Mouse (Mus musculus) forebrain, embryonic 16.5 days (tissue): ENCODE results near the gene Gm29094. TPM values are rescaled to one million over a fixed set of nuclear protein-coding genes. Genes with fewer than 3 reads are reported as not detected.
"Not testable (repeated sequence)": the region's sequence is repeated elsewhere in the genome, so short reads cannot be mapped to it uniquely, and the experiment has no call there.

Source experiments
- ATAC-seq: fragments of 200-750 bp; cut with Nextera tagmentation; 2 replicates; pipeline ENCODE4 v1.8.0; 2017; ENCODE audit warnings: mild to moderate bottlenecking, moderate library complexity
- H3K27ac ChIP-seq: fragments of 300-500 bp; sonication (generic); 2 replicates; pipeline ENCODE4 v1.5.1; 2014; ENCODE audit warnings: low read length, control low read depth
- H3K27me3 ChIP-seq: fragments of 300-500 bp; sonication (generic); replicated peaks from 2 replicates; pipeline ENCODE4 v1.6.1; 2014; ENCODE audit warnings: low read length; ENCODE audit not compliant: control insufficient read depth, insufficient read depth
- H3K36me3 ChIP-seq: fragments of 300-500 bp; sonication (generic); 2 replicates; pipeline ENCODE4 v1.6.1; 2014; ENCODE audit not compliant: control insufficient read depth, insufficient read depth
- H3K4me1 ChIP-seq: fragments of 300-500 bp; sonication (generic); replicated peaks from 2 replicates; pipeline ENCODE4 v1.6.1; 2014; ENCODE audit warnings: low read length; ENCODE audit not compliant: control insufficient read depth, insufficient read depth
- H3K4me2 ChIP-seq: fragments of 300-500 bp; sonication (generic); 2 replicates; pipeline ENCODE4 v1.6.1; 2014; ENCODE audit warnings: mild to moderate bottlenecking, low read length, control low read depth
- H3K4me3 ChIP-seq: fragments of 300-500 bp; sonication (generic); replicated peaks from 2 replicates; pipeline ENCODE4 v1.5.1; 2014; ENCODE audit warnings: mild to moderate bottlenecking, low read length, control low read depth
- H3K9ac ChIP-seq: fragments of 300-500 bp; sonication (generic); replicated peaks from 2 replicates; pipeline ENCODE4 v1.6.1; 2014; ENCODE audit warnings: low read depth, low read length, control low read depth
- H3K9me3 ChIP-seq: fragments of 300-500 bp; sonication (generic); 2 replicates; pipeline ENCODE4 v1.6.1; 2016; ENCODE audit warnings: low read length; ENCODE audit not compliant: control insufficient read depth
- WGBS: fragments of 180-500 bp; shearing (Covaris S2); extraction: QIAGEN DNeasy Blood & Tissue Kit; methylation state at CpG from one replicate; pipeline ENCODE4 v1.1.7; 2014; 5-methylcytosine and 5-hydroxymethylcytosine counted together
- polyA plus RNA-seq: library from polyadenylated mRNA; unstranded; fragments of >200 nt; fragmentation: Nextera tagmentation; extraction: Ambion mirVana; gene quantifications from 2 replicates; pipeline ENCODE4 v1.2.1, GENCODE M21; 2015

Gm29094 gene
- polyA plus RNA-seq, 1 experiment from 2014 or later = not detected

DNA sequence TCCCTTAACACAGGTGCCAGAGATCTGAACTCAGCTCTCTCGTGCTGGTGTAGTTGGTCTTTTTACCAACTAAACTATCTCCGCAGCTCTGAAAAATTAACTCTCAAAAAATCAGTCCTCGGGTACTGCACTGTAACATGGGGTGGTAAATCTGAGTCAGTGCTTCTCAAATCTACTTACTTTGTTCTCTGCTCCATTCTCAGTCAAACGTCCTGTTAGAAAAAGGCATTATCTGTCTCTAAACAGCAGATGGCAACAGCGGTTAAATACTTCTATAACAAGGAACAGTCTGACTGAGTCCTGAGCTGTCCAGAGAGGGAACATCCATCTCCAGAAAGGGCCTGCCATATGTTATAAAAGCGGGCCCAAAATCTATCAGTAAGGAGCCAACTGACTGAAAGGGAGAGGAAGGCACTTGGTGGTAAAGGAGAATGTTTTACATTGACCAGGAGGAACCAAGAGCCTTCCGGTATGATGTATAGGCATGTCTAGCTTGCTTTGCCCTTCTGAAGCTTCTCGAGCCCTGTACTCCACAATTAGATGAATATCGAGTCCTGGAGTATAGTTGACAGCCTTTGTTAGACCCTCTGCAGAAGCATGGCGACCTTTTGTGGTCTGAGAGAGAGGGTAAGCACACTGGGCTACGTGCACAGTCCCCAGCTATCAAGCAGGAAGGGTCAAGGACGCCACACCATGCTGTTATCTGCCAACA lies 11.3 kb downstream of the Gm29094 start, which contains the start of gene Mthfs:
Gene Mthfs (plus strand): TSS at position 324 of the 712 bp plus-strand sequence.
- peak within 1 kb of the TSS; percentile 69 for H3K27ac ChIP-seq
- peak within 1 kb of the TSS; percentile 33 for H3K4me3 ChIP-seq
- H3K9ac ChIP-seq = peak within 1 kb of the TSS; percentile 46; the same call in 1 of the 2 replicates
- not testable (repeated sequence) for H3K9me3 ChIP-seq, H3K27me3 ChIP-seq, H3K36me3 ChIP-seq, H3K4me1 ChIP-seq
- WGBS = 27% methylated on average over 9 of the region's 12 CpGs
- ATAC-seq = peak; percentile 73
- H3K4me2 ChIP-seq = peak within 1 kb of the TSS; percentile 45

- 12% methylated on average over 5 of the region's 44 CpGs for WGBS
- not testable (repeated sequence) for H3K9ac ChIP-seq, H3K27ac ChIP-seq, H3K27me3 ChIP-seq, H3K4me1 ChIP-seq, H3K9me3 ChIP-seq, H3K36me3 ChIP-seq
- peak; percentile 95 for ATAC-seq
- H3K4me2 ChIP-seq = peak overlapping the region; percentile 42
- H3K4me3 ChIP-seq = peak overlapping the region; percentile 31
Measured at GRCm38 (mm10) chr9:89211065-89211858, 12.1 kb downstream of the Gm29094 start.

DNA sequence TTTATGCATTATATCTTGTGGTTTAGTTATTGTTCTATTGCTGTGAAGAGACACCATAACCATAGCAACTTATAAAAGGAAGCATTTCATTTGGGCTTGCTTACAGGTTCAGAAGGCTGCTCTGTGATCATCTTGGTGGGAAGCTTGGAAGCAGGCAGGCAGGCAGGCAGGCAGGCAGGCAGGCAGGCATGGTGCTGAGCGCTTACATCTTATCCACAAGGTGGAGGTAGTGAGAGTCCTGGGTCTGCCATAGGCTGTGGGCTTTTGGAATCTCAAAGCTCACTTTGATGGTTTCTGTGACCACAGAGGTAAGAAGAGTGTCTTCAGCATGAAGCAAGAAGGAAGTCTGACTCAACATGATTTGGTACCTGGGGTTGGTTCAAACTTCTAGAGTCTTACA lies 13.2 kb downstream of the Gm29094 start:
- not testable (repeated sequence) for H3K9ac ChIP-seq, H3K4me1 ChIP-seq, H3K27ac ChIP-seq, H3K36me3 ChIP-seq, H3K4me3 ChIP-seq, H3K9me3 ChIP-seq, H3K27me3 ChIP-seq, H3K4me2 ChIP-seq
- ATAC-seq = 0 out of 2 replicates have a peak, but pooled peaks have one; percentile 9
- 38% methylated on average over 1 of the region's 1 CpGs for WGBS

- not testable (repeated sequence) for H3K27ac ChIP-seq, H3K36me3 ChIP-seq, H3K4me1 ChIP-seq, H3K4me2 ChIP-seq, H3K27me3 ChIP-seq, H3K4me3 ChIP-seq, ATAC-seq, H3K9ac ChIP-seq, H3K9me3 ChIP-seq
- WGBS = 90% methylated on average over 4 of the region's 4 CpGs
Measured at GRCm38 (mm10) chr9:89218174-89218573, 19.0 kb downstream of the Gm29094 start.

GRCm38 (mm10) chr9:89219668-89220067 lies 20.5 kb downstream of the Gm29094 start:
- H3K9ac ChIP-seq, H3K36me3 ChIP-seq, H3K27ac ChIP-seq, H3K27me3 ChIP-seq, H3K9me3 ChIP-seq, H3K4me1 ChIP-seq, ATAC-seq, H3K4me3 ChIP-seq, H3K4me2 ChIP-seq: not testable (repeated sequence)
- 94% methylated on average over 3 of the region's 4 CpGs for WGBS

DNA sequence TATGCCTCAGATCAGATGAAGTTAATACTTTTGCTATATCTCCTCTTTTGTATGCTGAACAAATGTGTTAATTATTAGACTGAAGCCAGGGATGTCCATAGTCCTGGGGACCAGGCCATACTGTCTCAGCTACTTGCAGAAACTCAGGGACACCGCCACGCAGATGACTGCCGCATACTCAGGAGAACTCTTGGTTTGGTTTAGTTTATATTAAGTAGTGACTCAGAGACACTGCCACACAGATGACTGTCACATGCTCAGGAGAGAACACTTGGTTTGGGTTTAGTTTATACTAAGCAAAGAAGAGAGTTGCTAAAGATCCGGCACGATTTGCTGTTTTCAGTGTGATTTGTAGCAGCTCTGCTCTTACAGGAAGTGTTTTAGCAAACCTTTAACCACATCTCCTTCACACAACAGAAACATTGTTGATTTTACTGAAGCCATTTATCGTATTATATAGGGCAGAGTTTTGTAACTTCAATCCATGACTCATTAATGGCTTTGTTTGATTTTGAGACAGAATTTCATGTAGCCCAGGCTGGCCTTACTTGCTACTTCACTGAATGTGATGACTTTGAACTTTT lies 21.6 kb downstream of the Gm29094 start:
- H3K27me3 ChIP-seq, H3K36me3 ChIP-seq, H3K4me3 ChIP-seq, H3K9ac ChIP-seq, H3K27ac ChIP-seq, H3K9me3 ChIP-seq, H3K4me1 ChIP-seq, H3K4me2 ChIP-seq, ATAC-seq: not testable (repeated sequence)
- 94% methylated on average over 6 of the region's 6 CpGs for WGBS

DNA sequence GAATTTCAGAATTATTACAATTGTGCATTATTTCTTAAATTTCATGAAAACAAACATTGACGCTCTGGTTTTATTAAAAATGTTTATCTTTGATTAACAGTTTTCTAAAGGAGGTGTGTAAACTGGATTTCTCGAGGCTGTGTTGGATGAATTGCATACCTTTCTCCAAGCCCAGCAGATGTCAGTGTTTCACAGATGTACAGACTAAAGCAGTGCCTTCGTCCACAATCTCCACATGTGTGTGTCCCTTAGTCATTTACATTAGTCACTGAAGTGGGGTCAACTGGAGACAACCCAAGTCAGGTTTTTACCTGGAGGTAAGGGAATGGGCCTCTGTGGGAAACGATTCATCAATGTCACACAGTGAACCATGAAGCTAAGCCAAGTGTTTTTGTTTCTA lies 26.9 kb downstream of the Gm29094 start:
- Histone ChIP-seq H3K27ac (no peak overlapping the region), H3K9ac (no peak overlapping the region), H3K27me3 (no peaks in the 10 kb centered on the region), H3K9me3 (no peaks in the 10 kb centered on the region), H3K4me2 (no peak overlapping the region), H3K4me1 (no peaks in the 10 kb centered on the region), H3K36me3 (no peaks in the 10 kb centered on the region), H3K4me3 (no peak overlapping the region)
- WGBS = 56% methylated on average over 4 of the region's 4 CpGs
- ATAC-seq = peak; percentile 67; the same call in 1 of the 2 replicates

- no peaks in the 10 kb centered on the region for H3K27me3 ChIP-seq
- no peak overlapping the region for H3K4me2 ChIP-seq
- H3K36me3 ChIP-seq = no peaks in the 10 kb centered on the region
- no peaks in the 10 kb centered on the region for H3K9me3 ChIP-seq
- H3K4me1 ChIP-seq = no peaks in the 10 kb centered on the region
- H3K27ac ChIP-seq = no peak overlapping the region
- no peak for ATAC-seq
- WGBS = 89% methylated on average over 7 of the region's 7 CpGs
- no peak overlapping the region for H3K9ac ChIP-seq
- no peak overlapping the region for H3K4me3 ChIP-seq
Measured at GRCm38 (mm10) chr9:89228122-89228521, 28.9 kb downstream of the Gm29094 start.

DNA sequence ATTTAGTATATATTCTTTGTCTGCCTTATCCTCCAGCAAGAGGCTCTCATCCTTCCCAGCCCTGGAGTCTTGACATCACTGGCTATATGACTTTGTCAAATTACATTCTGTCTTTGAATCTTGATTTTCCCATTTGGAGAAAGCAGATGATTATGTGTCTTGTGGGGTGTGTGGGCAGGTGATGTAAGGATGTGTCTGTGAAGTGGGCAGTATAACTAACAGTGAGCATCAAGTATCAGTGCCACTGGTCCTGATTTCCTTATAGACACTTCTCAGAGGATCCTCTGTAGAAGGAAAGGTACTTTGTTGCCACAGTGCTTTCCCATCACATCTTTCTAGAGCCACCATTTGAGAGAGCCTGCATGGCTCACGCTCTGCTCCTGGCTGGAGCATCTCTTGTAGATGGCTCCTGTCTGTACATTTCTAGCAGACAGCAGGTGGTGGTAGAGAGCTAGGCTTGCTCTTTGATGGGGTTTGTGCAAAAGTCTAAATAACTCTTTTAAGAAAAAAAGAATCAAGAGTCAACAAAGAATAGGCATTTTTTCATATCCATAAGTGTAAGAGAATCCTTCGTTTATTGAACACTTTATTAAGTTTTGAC lies 31.8 kb downstream of the Gm29094 start:
- H3K4me2 ChIP-seq, H3K27me3 ChIP-seq, H3K9me3 ChIP-seq, H3K27ac ChIP-seq, H3K36me3 ChIP-seq, H3K4me3 ChIP-seq, H3K9ac ChIP-seq, H3K4me1 ChIP-seq: not testable (repeated sequence)
- peak; percentile 79 for ATAC-seq
- WGBS = 64% methylated on average over 1 of the region's 2 CpGs
